ENCODE assay signal across 1 mouse cellular context in the genomic region with DNA sequence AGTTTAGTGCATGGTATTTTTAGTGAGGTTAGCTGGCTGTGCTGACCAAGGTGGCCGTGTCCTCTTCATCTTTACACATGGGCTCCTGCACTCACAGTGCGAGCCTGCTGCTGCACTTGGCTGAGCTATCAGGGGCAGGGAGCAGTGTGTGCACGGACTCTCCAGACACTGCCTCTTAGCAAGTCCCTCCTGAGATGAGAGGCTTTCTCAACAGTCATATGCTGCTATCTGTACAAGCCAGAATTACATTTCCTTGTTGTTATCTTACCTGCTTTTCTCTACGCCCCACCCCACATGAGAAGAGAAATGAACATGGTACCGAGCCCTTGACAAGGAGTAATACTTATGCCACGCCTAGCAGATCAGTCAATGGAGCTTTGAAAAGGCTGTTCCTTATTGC.
TF ChIP-seq lines count a peak whose summit lies in the region.

No protein-coding gene starts in this region.

TF ChIP-seq in MEL, 35 proteins besides CTCF, POLR2A, EP300 and RAD21 (continued from another document):
- TF ChIP-seq E2F4 (IDR thresholded peaks at IDR 0.05; ENCODE audit: borderline replicate concordance, low read depth, low read length) (no peak), USF2 (IDR thresholded peaks at IDR 0.05; ENCODE audit: borderline replicate concordance in 1 of 2, insufficient read depth in 1 of 2, low read depth in 1 of 2, low read length in 2 of 2) (no peak), ZMIZ1 (IDR thresholded peaks at IDR 0.05; ENCODE audit: low read depth, low read length) (no peak; the same call in 1 of the 2 replicates), ZNF384 (IDR thresholded peaks at IDR 0.05; ENCODE audit: low read depth, low read length) (no peak), NRF1 (IDR thresholded peaks at IDR 0.05; ENCODE audit: insufficient read depth, low read depth, low read length, poor library complexity, severe bottlenecking) (0 out of 2 replicates have a peak, but pooled peaks have one; percentile 7), CHD1 (IDR thresholded peaks at IDR 0.05; ENCODE audit: low read depth, low read length) (no peak), NELFE (IDR thresholded peaks at IDR 0.05; ENCODE audit: low read depth, low read length) (no peak), MEF2A (IDR thresholded peaks at IDR 0.05; ENCODE audit: extremely low read depth, insufficient replicate concordance, low read depth, low read length, poor library complexity, severe bottlenecking) (no peak), MXI1 (IDR thresholded peaks at IDR 0.05; ENCODE audit: low read depth, low read length) (peak; percentile 18; the same call in 1 of the 2 replicates), KAT2A (conservative IDR thresholded peaks at IDR 0.05; ENCODE audit: low read depth, low read length) (no peak), TAL1 (IDR thresholded peaks at IDR 0.05; ENCODE audit: low read length) (peak; percentile 76), GATA1 (IDR thresholded peaks at IDR 0.05; ENCODE audit: low read depth, low read length) (peak; percentile 90), TBP (IDR thresholded peaks at IDR 0.05; ENCODE audit: low read depth, low read length) (peak; percentile 60; the same call in 1 of the 2 replicates), CHD2 (IDR thresholded peaks at IDR 0.05; ENCODE audit: low read length) (no peak), JUND (IDR thresholded peaks at IDR 0.05; ENCODE audit: low read depth, low read length) (no peak), USF1 (IDR thresholded peaks at IDR 0.05; ENCODE audit: low read depth, low read length) (no peak; the same call in 1 of the 2 replicates), UBTF (IDR thresholded peaks at IDR 0.05; ENCODE audit: borderline replicate concordance, insufficient read depth, low read depth, low read length) (no peak), ETS1 (IDR thresholded peaks at IDR 0.05; ENCODE audit: low read depth, low read length) (peak; percentile 83), SMC3 (IDR thresholded peaks at IDR 0.05; ENCODE audit: low read depth, low read length) (no peak), GABPA (IDR thresholded peaks at IDR 0.05; ENCODE audit: low read depth, low read length) (no peak)
